Mouse (Mus musculus) hindbrain, embryonic 11.5 days (tissue): ENCODE results near the gene Fam189a1. TPM values are rescaled to one million over a fixed set of nuclear protein-coding genes. Genes with fewer than 3 reads are reported as not detected.
A peak's percentile ranks its signal among the peaks of the same experiment; 100 is the strongest.

ENCODE experiments used
- ATAC-seq: fragments of 200-750 bp; cut with Nextera tagmentation; 2 replicates; pipeline ENCODE4 v1.8.0; 2017; ENCODE audit warnings: mild to moderate bottlenecking, moderate TSS enrichment, moderate library complexity; ENCODE audit not compliant: low FRiP score
- DNase-seq: peaks from one replicate; pipeline ENCODE4 v3.0.0-alpha.2; 2015; ENCODE audit warnings: low spot score
- H3K27ac ChIP-seq: fragments of 300-500 bp; sonication (generic); 2 replicates; pipeline ENCODE4 v1.5.1; 2014; ENCODE audit warnings: mild to moderate bottlenecking, low read depth, low read length
- H3K27me3 ChIP-seq: fragments of 300-500 bp; sonication (generic); 2 replicates; pipeline ENCODE4 v1.6.1; 2014; ENCODE audit warnings: mild to moderate bottlenecking, low read length, moderate library complexity, mixed read lengths; ENCODE audit not compliant: control insufficient read depth, insufficient read depth
- H3K36me3 ChIP-seq: fragments of 300-500 bp; sonication (generic); 2 replicates; pipeline ENCODE4 v1.6.1; 2014; ENCODE audit warnings: mild to moderate bottlenecking, low read length, moderate library complexity, mixed read lengths; ENCODE audit not compliant: control insufficient read depth, insufficient read depth
- H3K4me1 ChIP-seq: fragments of 300-500 bp; sonication (generic); replicated peaks from 2 replicates; pipeline ENCODE4 v1.6.1; 2014; ENCODE audit warnings: low read length, mixed read lengths; ENCODE audit not compliant: control insufficient read depth, insufficient read depth
- H3K4me2 ChIP-seq: fragments of 300-500 bp; sonication (generic); replicated peaks from 2 replicates; pipeline ENCODE4 v1.6.1; 2014; ENCODE audit warnings: mild to moderate bottlenecking, low read depth, low read length
- H3K4me3 ChIP-seq: fragments of 300-500 bp; sonication (generic); 2 replicates; pipeline ENCODE4 v1.5.1; 2014; ENCODE audit warnings: low read depth, low read length
- H3K9ac ChIP-seq: fragments of 300-500 bp; sonication (generic); 2 replicates; pipeline ENCODE4 v1.6.1; 2014; ENCODE audit warnings: low read depth, low read length
- H3K9me3 ChIP-seq: fragments of 300-500 bp; sonication (generic); 2 replicates; pipeline ENCODE4 v1.6.1; 2016; ENCODE audit warnings: low read length; ENCODE audit not compliant: control insufficient read depth
- WGBS: fragments of 180-500 bp; shearing (Covaris S2); extraction: QIAGEN DNeasy Blood & Tissue Kit; methylation state at CpG from one replicate; pipeline ENCODE4 v1.1.7; 2014; 5-methylcytosine and 5-hydroxymethylcytosine counted together
- polyA plus RNA-seq: library from polyadenylated mRNA; unstranded; fragments of >200 nt; fragmentation: Nextera tagmentation; extraction: Ambion mirVana; gene quantifications from 2 replicates; pipeline ENCODE4 v1.2.1, GENCODE M21; 2014

Fam189a1 gene
- polyA plus RNA-seq, 1 experiment from 2014 or later, result 1.6 TPM

DNA sequence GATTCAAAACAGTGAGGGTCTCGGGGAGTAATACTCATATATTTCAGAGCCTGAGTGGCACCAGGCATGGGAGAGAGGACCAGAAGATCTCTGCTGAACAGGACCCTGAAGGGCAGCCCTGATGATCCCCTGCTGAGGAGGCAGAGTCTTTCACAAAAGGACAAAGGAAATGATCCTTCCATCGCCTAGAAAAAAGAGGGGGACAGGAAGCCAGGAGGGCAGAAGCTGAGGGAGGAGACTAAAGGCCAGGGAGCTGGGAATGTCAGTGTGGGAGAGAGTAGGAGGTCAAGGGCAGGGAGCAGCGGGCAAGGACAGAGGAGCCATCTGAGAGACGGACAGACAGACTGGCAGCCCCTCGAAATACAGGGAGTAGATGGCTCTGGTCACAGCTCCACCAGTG is 91.7 kb downstream of the Fam189a1 start:
- Histone ChIP-seq H3K9me3 (no peaks in the 10 kb centered on the region), H3K4me1 (no peaks in the 10 kb centered on the region), H3K9ac (no peak overlapping the region), H3K4me3 (no peak overlapping the region), H3K27ac (no peak overlapping the region), H3K27me3 (no peaks in the 10 kb centered on the region), H3K4me2 (no peak overlapping the region), H3K36me3 (no peaks in the 10 kb centered on the region)
- 12% methylated on average over 5 of the region's 5 CpGs for WGBS
- ATAC-seq (no peak), DNase-seq (no peak)

GRCm38 (mm10) chr7:65064096-65064495 is 92.3 kb downstream of the Fam189a1 start:
- 20% methylated on average over 3 of the region's 3 CpGs for WGBS
- no peaks in the 10 kb centered on the region for H3K9me3 ChIP-seq
- ATAC-seq, result no peak
- H3K4me1 ChIP-seq, result no peaks in the 10 kb centered on the region
- no peak overlapping the region for H3K27ac ChIP-seq
- H3K4me2 ChIP-seq, result no peak overlapping the region
- no peaks in the 10 kb centered on the region for H3K36me3 ChIP-seq
- DNase-seq, result no peak
- H3K9ac ChIP-seq, result no peak overlapping the region
- no peak overlapping the region for H3K4me3 ChIP-seq
- H3K27me3 ChIP-seq, result no peaks in the 10 kb centered on the region

GRCm38 (mm10) chr7:65060163-65060799 is 96.1 kb downstream of the Fam189a1 start:
- ATAC-seq, result no peak
- H3K9me3 ChIP-seq, result no peaks in the 10 kb centered on the region
- no peak overlapping the region for H3K27ac ChIP-seq
- no peaks in the 10 kb centered on the region for H3K27me3 ChIP-seq
- no peak for DNase-seq
- 85% methylated on average over 7 of the region's 7 CpGs for WGBS
- no peak overlapping the region for H3K4me3 ChIP-seq
- no peaks in the 10 kb centered on the region for H3K36me3 ChIP-seq
- H3K4me2 ChIP-seq, result no peak overlapping the region
- no peaks in the 10 kb centered on the region for H3K4me1 ChIP-seq
- no peak overlapping the region for H3K9ac ChIP-seq

GRCm38 (mm10) chr7:65056864-65057263 is 99.5 kb downstream of the Fam189a1 start:
- ATAC-seq (no peak), DNase-seq (no peak)
- Histone ChIP-seq H3K4me3 (no peak overlapping the region), H3K36me3 (no peaks in the 10 kb centered on the region), H3K27ac (no peak overlapping the region), H3K9ac (no peak overlapping the region), H3K9me3 (no peaks in the 10 kb centered on the region), H3K4me2 (no peak overlapping the region), H3K27me3 (no peaks in the 10 kb centered on the region), H3K4me1 (no peaks in the 10 kb centered on the region)
- 89% methylated on average over 6 of the region's 6 CpGs for WGBS

DNA sequence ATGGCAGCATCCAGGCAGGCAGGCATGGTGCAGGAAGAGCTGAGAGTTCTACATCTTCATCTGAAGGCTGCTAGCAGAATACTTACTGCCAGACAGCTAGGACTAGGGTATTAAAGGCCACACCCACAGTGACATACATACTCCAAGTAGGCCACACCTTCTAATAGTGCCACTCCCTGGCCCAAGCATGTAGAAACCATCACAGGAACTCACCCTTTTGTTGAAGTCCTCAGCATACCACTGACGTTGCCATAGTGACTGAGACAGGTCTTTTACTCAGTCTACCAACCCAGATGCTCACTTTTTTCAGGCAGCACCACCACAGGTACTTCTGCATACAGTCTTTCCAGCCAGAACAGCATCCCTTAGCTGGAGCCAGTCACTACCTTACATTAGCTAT is 104.4 kb downstream of the Fam189a1 start:
- H3K4me3 ChIP-seq, result no peak overlapping the region
- no peak overlapping the region for H3K27ac ChIP-seq
- whole genome bisulfite sequencing, result 79% methylated on average over 1 of the region's 1 CpGs
- no peaks in the 10 kb centered on the region for H3K36me3 ChIP-seq
- H3K4me1 ChIP-seq, result no peaks in the 10 kb centered on the region; the same call in 1 of the 2 replicates
- ATAC-seq (no peak), DNase-seq (no peak)
- H3K9me3 ChIP-seq, result no peaks in the 10 kb centered on the region
- no peak overlapping the region for H3K4me2 ChIP-seq
- H3K27me3 ChIP-seq, result no peaks in the 10 kb centered on the region
- H3K9ac ChIP-seq, result no peak overlapping the region

DNA sequence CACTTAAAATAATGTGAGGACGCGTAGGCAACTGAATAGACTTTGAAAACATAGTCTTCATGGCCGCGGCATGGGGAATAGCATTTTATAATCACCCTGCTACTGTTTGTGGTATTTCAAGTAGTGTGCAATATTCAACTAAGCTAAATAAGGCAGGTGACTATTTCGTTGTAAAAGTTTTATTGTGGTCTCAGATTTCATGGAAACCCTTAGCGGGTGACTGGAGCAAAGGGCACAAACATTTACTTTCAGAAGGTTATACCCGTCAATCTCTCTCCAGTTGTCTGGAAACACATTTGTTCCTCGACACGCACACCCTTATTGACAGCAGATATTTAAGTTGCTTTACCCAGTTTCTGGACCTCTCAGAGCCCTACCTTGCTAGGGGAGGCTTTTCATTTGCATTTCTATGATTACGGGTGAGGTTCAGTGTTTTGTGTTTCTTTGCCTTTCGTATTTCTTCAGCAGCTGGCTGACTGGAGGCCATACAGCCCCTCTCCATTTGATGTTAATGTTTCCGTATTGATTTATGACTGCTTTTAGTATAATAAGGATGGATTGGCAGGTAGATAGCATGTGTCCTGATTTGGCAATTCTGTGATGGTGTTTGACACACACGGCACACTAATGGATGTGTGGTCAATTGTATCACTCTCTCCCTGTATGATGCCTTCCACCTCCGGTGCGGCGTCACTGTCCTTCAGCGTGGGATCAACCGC is 107.0 kb downstream of the Fam189a1 start:
- H3K27ac ChIP-seq, result no peak overlapping the region
- no peak overlapping the region for H3K4me3 ChIP-seq
- 88% methylated on average over 18 of the region's 18 CpGs for WGBS
- no peak overlapping the region for H3K9ac ChIP-seq
- ATAC-seq (no peak), DNase-seq (no peak)
- H3K36me3 ChIP-seq, result no peaks in the 10 kb centered on the region
- no peaks in the 10 kb centered on the region; the same call in 1 of the 2 replicates for H3K4me1 ChIP-seq
- no peaks in the 10 kb centered on the region for H3K9me3 ChIP-seq
- no peaks in the 10 kb centered on the region for H3K27me3 ChIP-seq
- no peak overlapping the region for H3K4me2 ChIP-seq

GRCm38 (mm10) chr7:65047700-65048099 is 108.7 kb downstream of the Fam189a1 start:
- H3K9me3 ChIP-seq, result no peaks in the 10 kb centered on the region
- 76% methylated on average over 5 of the region's 5 CpGs for WGBS
- ATAC-seq (no peak), DNase-seq (no peak)
- no peaks in the 10 kb centered on the region for H3K27me3 ChIP-seq
- H3K9ac ChIP-seq, result no peak overlapping the region
- no peak overlapping the region for H3K4me3 ChIP-seq
- no peak overlapping the region for H3K27ac ChIP-seq
- H3K4me2 ChIP-seq, result no peak overlapping the region
- no peaks in the 10 kb centered on the region; the same call in 1 of the 2 replicates for H3K4me1 ChIP-seq
- no peaks in the 10 kb centered on the region for H3K36me3 ChIP-seq

GRCm38 (mm10) chr7:65046690-65047089 is 109.7 kb downstream of the Fam189a1 start:
- no peak overlapping the region for H3K9ac ChIP-seq
- ATAC-seq, result peak; percentile 59; the same call in 1 of the 2 replicates
- no peak overlapping the region for H3K4me3 ChIP-seq
- no peaks in the 10 kb centered on the region for H3K9me3 ChIP-seq
- no peaks in the 10 kb centered on the region for H3K36me3 ChIP-seq
- H3K27me3 ChIP-seq, result no peaks in the 10 kb centered on the region
- WGBS, result 57% methylated on average over 3 of the region's 4 CpGs
- no peak overlapping the region for H3K27ac ChIP-seq
- no peak for DNase-seq
- no peaks in the 10 kb centered on the region; the same call in 1 of the 2 replicates for H3K4me1 ChIP-seq
- no peak overlapping the region for H3K4me2 ChIP-seq

DNA sequence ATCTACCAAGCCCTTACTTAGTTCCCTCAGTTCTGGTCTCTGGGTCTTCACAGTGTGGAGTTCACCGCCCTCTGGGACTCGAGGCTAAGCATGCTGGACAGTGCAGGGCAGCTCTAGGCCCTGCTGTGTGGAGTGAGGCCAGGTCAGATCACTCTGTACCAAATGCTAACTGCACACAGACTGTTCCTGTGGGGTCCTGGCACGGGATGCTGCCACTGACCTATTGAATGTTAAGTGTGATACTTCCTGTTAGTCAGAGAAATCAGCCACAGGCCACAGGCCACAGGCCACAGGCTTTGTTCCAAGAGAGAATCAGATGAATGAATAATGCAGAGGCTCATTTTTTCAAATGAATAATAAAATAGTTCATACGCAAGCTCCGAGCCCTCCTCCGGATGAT is 112.1 kb downstream of the Fam189a1 start:
- Histone ChIP-seq H3K9ac (no peak overlapping the region), H3K4me2 (no peak overlapping the region), H3K36me3 (no peaks in the 10 kb centered on the region), H3K27me3 (no peaks in the 10 kb centered on the region), H3K27ac (no peak overlapping the region), H3K4me1 (no peaks in the 10 kb centered on the region; the same call in 1 of the 2 replicates), H3K9me3 (no peaks in the 10 kb centered on the region), H3K4me3 (no peak overlapping the region)
- WGBS, result 67% methylated on average over 6 of the region's 6 CpGs
- ATAC-seq (no peak), DNase-seq (no peak)
